Mouse (Mus musculus) thymus, adult 2 months (tissue): Measurements from ENCODE around the gene Alox12e. TPM values are rescaled to one million over a fixed set of nuclear protein-coding genes. Genes with fewer than 3 reads are reported as not detected.

Experiments
- DNase-seq: peaks from one replicate; pipeline ENCODE4 v3.0.0; 2021
- H3K27ac ChIP-seq: fragments of 200-500 bp; 2 replicates; pipeline ENCODE4 v1.5.1; 2012; ENCODE audit warnings: low read length, control low read depth; ENCODE audit not compliant: control insufficient read depth, insufficient read depth
- H3K27me3 ChIP-seq: fragments of 200-500 bp; 2 replicates; pipeline ENCODE4 v1.6.1; 2012; ENCODE audit warnings: mild to moderate bottlenecking, low read length, moderate library complexity, mixed read lengths; ENCODE audit not compliant: control insufficient read depth, insufficient read depth
- H3K36me3 ChIP-seq: fragments of 200-500 bp; 2 replicates; pipeline ENCODE4 v1.6.1; 2012; ENCODE audit warnings: mild to moderate bottlenecking, low read length, moderate library complexity; ENCODE audit not compliant: control insufficient read depth, insufficient read depth
- H3K4me1 ChIP-seq: fragments of 200-500 bp; replicated peaks from 2 replicates; pipeline ENCODE4 v1.6.1; 2012; ENCODE audit warnings: low read length; ENCODE audit not compliant: control insufficient read depth, insufficient read depth
- H3K4me3 ChIP-seq: fragments of 200-500 bp; 2 replicates; pipeline ENCODE4 v1.5.1; 2012; ENCODE audit warnings: mild to moderate bottlenecking, low read length, control low read depth, moderate library complexity; ENCODE audit not compliant: control insufficient read depth, insufficient read depth
- CTCF ChIP-seq: fragments of 200-500 bp; IDR thresholded peaks from 2 replicates; pipeline ENCODE4 v1.5.1; 2012; ENCODE audit warnings: mild to moderate bottlenecking, control low read depth, low read length, moderate library complexity, borderline replicate concordance; ENCODE audit not compliant: control insufficient read depth, poor library complexity, insufficient read depth; ENCODE audit errors: extremely low read depth
- POLR2A ChIP-seq: fragments of 200-500 bp; IDR thresholded peaks from 2 replicates; pipeline ENCODE4 v1.6.1; 2012; ENCODE audit warnings: mild to moderate bottlenecking, low read length, control low read depth, moderate library complexity; ENCODE audit not compliant: control insufficient read depth, poor library complexity, insufficient read depth; ENCODE audit errors: extremely low read depth
- WGBS: fragments of 180-500 bp; shearing (Covaris S2); methylation state at CpG from one replicate; pipeline ENCODE4 v1.1.7; 2018; 5-methylcytosine and 5-hydroxymethylcytosine counted together
- polyA plus RNA-seq: library from polyadenylated mRNA; depleted of rRNA; stranded (reverse); fragments of >200 nt; gene quantifications from 2 replicates; pipeline ENCODE4 v1.2.3, GENCODE M21; 2012

Gene Alox12e
- polyA plus RNA-seq, 1 experiment = 44.2 TPM

- H3K36me3 ChIP-seq = no peaks in the 10 kb centered on the region
- TF ChIP-seq POLR2A (no peak), CTCF (no peak)
- H3K4me1 ChIP-seq = no peaks in the 10 kb centered on the region
- no peak overlapping the region for H3K4me3 ChIP-seq
- H3K27me3 ChIP-seq = no peaks in the 10 kb centered on the region
- H3K27ac ChIP-seq = no peak overlapping the region
- 84% methylated on average over 10 of the region's 10 CpGs for WGBS
- DNase-seq = no peak
Measured at GRCm38 (mm10) chr11:70345061-70345460, 22.6 kb upstream of the Alox12e start.

GRCm38 (mm10) chr11:70339481-70339880, 17.1 kb upstream of the Alox12e start:
- Histone ChIP-seq H3K4me1 (no peaks in the 10 kb centered on the region), H3K27ac (no peak overlapping the region), H3K36me3 (no peaks in the 10 kb centered on the region), H3K27me3 (no peaks in the 10 kb centered on the region), H3K4me3 (no peak overlapping the region)
- DNase-seq = no peak
- TF ChIP-seq POLR2A (no peak), CTCF (no peak)
- WGBS = 74% methylated on average over 7 of the region's 7 CpGs

GRCm38 (mm10) chr11:70334477-70334876, 12.0 kb upstream of the Alox12e start:
- Histone ChIP-seq H3K4me1 (no peaks in the 10 kb centered on the region), H3K36me3 (no peaks in the 10 kb centered on the region), H3K27me3 (no peaks in the 10 kb centered on the region), H3K4me3 (no peak overlapping the region), H3K27ac (no peak overlapping the region)
- TF ChIP-seq CTCF (no peak), POLR2A (no peak)
- peak; percentile 70 for DNase-seq
- WGBS = 29% methylated on average over 4 of the region's 4 CpGs

GRCm38 (mm10) chr11:70324726-70325125, 2.3 kb upstream of the Alox12e start:
- no peaks in the 10 kb centered on the region; the same call in 1 of the 2 replicates for H3K27me3 ChIP-seq
- no peak overlapping the region for H3K4me3 ChIP-seq
- H3K27ac ChIP-seq = no peak overlapping the region
- no peaks in the 10 kb centered on the region for H3K4me1 ChIP-seq
- TF ChIP-seq CTCF = no peak
- no peak for TF ChIP-seq POLR2A
- no peaks in the 10 kb centered on the region for H3K36me3 ChIP-seq
- no peak for DNase-seq
- 94% methylated on average over 8 of the region's 8 CpGs for WGBS

GRCm38 (mm10) chr11:70321664-70322063, 764 bp downstream of the Alox12e start:
- TF ChIP-seq POLR2A = no peak
- peak; percentile 93; the same call in 1 of the 2 replicates for TF ChIP-seq CTCF
- Histone ChIP-seq H3K36me3 (no peaks in the 10 kb centered on the region), H3K27me3 (no peaks in the 10 kb centered on the region; the same call in 1 of the 2 replicates), H3K27ac (no peak overlapping the region), H3K4me3 (0 out of 2 replicates have a peak overlapping the region, but pooled peaks have one; percentile 7), H3K4me1 (no peaks in the 10 kb centered on the region)
- WGBS = 10% methylated on average over 15 of the region's 15 CpGs
- DNase-seq = peak; percentile 73

GRCm38 (mm10) chr11:70319614-70320013, 2.8 kb downstream of the Alox12e start:
- Histone ChIP-seq H3K4me3 (no peak overlapping the region), H3K36me3 (no peaks in the 10 kb centered on the region), H3K27me3 (no peaks in the 10 kb centered on the region; the same call in 1 of the 2 replicates), H3K27ac (no peak overlapping the region), H3K4me1 (no peaks in the 10 kb centered on the region)
- DNase-seq = no peak
- 77% methylated on average over 12 of the region's 12 CpGs for WGBS
- no peak for TF ChIP-seq POLR2A
- TF ChIP-seq CTCF = no peak

- no peaks in the 10 kb centered on the region for H3K36me3 ChIP-seq
- peaks cover 5% of the 10 kb centered on the region for H3K4me1 ChIP-seq
- H3K27ac ChIP-seq = no peak overlapping the region
- H3K4me3 ChIP-seq = no peak overlapping the region
- DNase-seq = peak; percentile 38
- H3K27me3 ChIP-seq = no peaks in the 10 kb centered on the region
- TF ChIP-seq POLR2A = no peak
- TF ChIP-seq CTCF = no peak
- WGBS = 31% methylated on average over 7 of the region's 7 CpGs
Measured at GRCm38 (mm10) chr11:70313833-70314232, 8.6 kb downstream of the Alox12e start.
